Mouse (Mus musculus) spleen, adult 10 weeks (tissue): Measurements from ENCODE around the gene Syt14. TPM values are rescaled to one million over a fixed set of nuclear protein-coding genes. Genes with fewer than 3 reads are reported as not detected.

Experiments
- polyA plus RNA-seq: library from polyadenylated mRNA; stranded (reverse); fragments of 350-450 nt; fragmentation: Illumina TruSeq; extraction: RNeasy Lipid Tissue Mini Kit (QIAGEN cat#74804); gene quantifications from one replicate; pipeline ENCODE4 v1.2.3, GENCODE M21; 2015; ENCODE audit warnings: low replicate concordance; ENCODE audit not compliant: insufficient read depth

Gene Syt14
- polyA plus RNA-seq: 0.07 TPM

DNA sequence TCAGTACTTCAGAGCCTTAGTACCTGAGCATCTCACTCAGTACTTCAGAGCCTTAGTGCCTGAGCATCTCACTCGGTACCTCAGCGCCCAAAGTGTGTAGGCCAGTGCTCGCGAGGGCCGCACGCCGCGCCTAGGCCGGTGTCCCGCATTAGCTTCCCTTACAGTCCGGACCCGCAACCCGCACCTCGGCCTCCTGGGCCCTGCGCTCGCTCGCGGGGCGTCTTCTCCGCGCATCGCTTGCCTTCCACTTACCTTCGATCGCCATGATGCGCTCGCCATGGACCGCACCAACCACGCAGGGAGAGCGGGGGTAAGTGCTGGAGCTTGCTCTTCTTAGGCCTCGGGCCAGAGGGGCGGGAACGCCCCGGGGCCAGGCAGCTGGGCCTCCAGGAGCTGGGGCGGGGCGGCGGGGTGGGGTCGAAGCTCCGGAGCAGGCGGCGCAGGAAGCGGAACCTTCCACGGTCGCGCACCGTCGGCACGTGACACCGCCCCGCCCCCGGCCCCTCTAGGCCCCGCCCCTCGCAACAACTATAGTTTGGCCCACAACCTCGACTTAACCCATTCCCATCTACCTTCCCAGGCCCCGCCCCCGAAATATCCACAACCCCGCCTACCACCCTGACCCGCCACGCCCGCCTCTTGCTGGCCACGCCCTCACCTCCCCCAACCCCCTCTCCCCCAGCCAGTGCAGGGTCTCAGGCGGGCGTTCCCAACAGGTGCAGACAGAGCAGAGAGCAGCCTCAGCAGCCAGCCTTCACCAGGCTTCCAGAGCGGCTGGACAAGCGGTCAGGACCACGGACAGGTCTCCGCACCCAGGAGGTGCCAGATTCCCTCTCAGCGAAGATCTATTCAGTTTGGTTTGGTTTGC is at the start of gene Syt14:
Syt14 (minus strand) TSS at position 405 of the 868 bp plus-strand sequence.

DNA sequence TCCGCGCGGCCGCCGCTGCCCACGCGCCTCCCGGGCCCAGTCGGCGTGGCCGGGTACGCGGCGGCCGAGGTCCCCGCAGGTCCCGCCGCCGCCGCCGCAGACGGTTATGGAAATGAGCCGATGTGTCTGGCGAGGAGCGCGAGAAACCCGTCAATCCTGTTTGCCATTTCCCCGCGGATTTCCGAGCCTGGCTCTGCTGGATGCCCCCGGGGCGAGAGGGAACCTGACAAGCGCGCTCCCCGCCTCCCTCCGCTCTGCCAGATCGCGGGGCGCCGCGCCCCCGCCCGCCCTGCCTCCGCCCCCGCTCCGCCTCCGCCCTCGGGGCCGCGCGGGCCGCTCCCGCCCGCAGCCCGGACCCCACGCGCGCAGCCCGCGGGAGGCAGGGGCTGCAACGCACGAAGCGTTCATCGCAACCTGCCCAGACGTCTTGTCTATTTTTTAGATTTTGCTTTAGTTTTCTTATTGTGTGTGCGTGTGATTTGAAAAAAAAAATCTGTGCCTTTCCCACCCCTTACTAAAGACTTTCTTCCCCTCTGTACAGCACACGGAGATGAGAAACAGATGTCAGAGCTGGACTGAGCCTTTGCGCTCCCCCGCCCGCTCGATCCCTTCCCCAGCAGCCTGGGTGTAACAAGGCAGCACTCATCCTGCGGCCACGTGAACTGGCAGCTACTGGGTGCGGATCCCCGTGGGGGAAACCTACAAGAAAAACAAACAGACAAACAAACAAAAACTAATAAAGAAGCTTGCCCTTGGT is 179.9 kb downstream of the Syt14 start, which contains the start of gene Sertad4:
Sertad4 (minus strand) TSS at position 283 of the 757 bp plus-strand sequence.

Other genes with a start within 250 kb of the Syt14 start
- 2.4 TPM for gene Sertad4, start 180.0 kb downstream of the Syt14 start, polyA plus RNA-seq
- 27.8 TPM for gene Diexf, start 94.5 kb upstream of the Syt14 start, polyA plus RNA-seq
- 2.0 TPM for gene Irf6, start 117.3 kb upstream of the Syt14 start, polyA plus RNA-seq
- gene A130010J15Rik, start 132.3 kb upstream of the Syt14 start, polyA plus RNA-seq: 9.6 TPM
- 319 TPM for gene Traf3ip3, start 165.9 kb upstream of the Syt14 start, polyA plus RNA-seq
- 25.5 TPM for gene Lamb3, start 171.9 kb upstream of the Syt14 start, polyA plus RNA-seq
- gene Hsd11b1, start 228.3 kb upstream of the Syt14 start, polyA plus RNA-seq: 93.3 TPM
- gene G0s2, start 237.4 kb upstream of the Syt14 start, polyA plus RNA-seq: 6.3 TPM